Mouse (Mus musculus) heart, adult 18-20 months (tissue): ENCODE results near the gene Srebf2. TPM values are rescaled to one million over a fixed set of nuclear protein-coding genes. Genes with fewer than 3 reads are reported as not detected.

Experiments
- DNase-seq, 2 experiments: peaks; one replicate each; pipeline ENCODE4 v3.0.0; 2021 to 2022; ENCODE audit warnings: mixed read lengths in 1 of 2
- total RNA-seq, 2 experiments: library from RNA; stranded (reverse); gene quantifications; 2 replicates each; pipeline ENCODE4 v1.2.3; 2021

The Srebf2 gene
- total RNA-seq, 2 experiments from 2014 or later, result 18.2 to 22.1 TPM

DNA sequence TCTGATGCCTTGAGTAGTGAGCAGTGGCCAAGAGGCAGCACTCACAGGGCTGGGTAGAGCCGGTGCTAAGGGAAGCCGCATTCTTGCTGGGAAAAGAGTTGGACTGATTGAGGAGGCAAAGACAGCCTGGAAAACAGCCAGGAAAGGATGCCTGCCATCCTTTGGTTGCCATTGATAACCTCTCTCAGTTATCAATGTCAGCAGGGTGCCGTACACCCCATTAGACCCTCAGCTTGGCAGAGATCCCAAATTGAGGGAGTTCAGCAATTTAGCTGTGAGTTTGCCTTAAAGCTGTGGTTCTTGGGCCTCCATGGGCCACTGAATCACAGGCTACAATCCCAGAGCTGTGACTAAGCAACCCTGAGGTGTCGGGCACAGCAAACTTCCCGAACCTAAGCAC lies 34.1 kb downstream of the Srebf2 start:
- no peak for DNase-seq

GRCm38 (mm10) chr15:82182311-82182710 lies 35.3 kb downstream of the Srebf2 start:
- no peak for DNase-seq

DNA sequence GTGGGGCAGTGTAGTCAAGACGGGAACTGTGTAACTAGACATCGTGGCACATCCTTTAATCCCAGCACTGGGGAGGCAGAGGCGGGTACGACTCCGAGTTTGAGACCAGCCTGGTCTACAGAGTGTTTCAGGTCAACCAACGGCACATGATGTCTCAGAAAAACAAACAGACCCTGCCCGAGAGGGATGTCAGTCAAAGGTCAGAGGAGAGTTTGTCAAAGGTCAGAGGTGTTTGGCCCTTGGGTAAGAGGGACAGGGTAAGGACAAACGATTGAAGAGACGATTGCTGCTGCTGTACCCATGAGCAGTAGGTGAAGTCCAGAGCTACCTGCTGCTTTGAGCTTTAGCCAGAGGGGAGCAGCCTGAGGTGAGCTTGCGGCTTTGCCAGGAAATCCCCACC lies 36.6 kb downstream of the Srebf2 start:
- DNase-seq, result no peak

- no peak for DNase-seq
Observed at GRCm38 (mm10) chr15:82184183-82184582, 37.2 kb downstream of the Srebf2 start.

DNA sequence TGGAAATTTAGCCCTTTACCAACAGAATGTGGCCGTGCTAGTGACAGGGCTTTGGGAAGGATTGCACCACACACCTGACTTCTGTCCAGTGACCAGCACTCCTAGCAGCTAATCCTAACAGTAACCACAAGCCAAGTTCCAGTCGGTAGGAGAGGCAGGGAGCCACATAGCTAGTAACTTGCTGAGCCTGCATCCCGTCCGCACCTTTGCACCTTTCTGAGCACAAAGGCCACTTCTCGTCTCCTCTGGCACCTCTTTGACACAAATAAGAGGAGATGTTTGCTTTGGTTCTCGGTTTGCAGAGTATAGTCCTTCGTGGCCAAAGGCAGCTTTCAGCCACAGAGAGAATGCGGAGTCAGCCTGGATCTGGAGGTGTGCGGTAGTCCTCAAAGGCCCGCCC lies 37.7 kb downstream of the Srebf2 start:
- DNase-seq, result no peak

GRCm38 (mm10) chr15:82185062-82185783 lies 38.2 kb downstream of the Srebf2 start:
- DNase-seq, result no peak

DNA sequence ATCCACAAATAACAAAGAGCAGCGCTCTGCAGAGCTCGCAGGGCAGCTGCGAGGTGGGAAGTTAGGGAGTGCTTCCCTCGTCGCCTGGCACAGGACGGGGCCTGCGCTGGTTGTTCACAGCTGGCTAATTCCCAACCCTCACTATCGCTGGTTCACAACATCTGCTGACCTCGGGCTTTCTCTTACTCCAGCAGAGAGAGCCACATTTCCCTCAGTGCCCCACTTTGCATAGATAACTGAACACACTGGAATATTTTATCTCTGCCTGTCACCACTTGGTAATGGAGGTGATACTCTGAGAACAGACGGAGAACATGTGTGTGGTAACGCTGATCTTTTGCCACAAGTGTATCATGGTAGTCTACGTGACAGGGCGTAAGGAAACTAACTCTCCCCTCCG lies 39.1 kb downstream of the Srebf2 start:
- peak; percentile 34 to 58 for DNase-seq

- no peak for DNase-seq
Observed at GRCm38 (mm10) chr15:82186931-82187330, 40.0 kb downstream of the Srebf2 start.

- no peak for DNase-seq
Observed at GRCm38 (mm10) chr15:82187401-82187800, 40.4 kb downstream of the Srebf2 start.

- DNase-seq, result no peak
Observed at GRCm38 (mm10) chr15:82187924-82188323, 40.9 kb downstream of the Srebf2 start.

- DNase-seq, result peak; percentile 53 to 74
Observed at GRCm38 (mm10) chr15:82188481-82189240, 41.7 kb downstream of the Srebf2 start.

- DNase-seq, result no peak
Observed at GRCm38 (mm10) chr15:82192617-82193016, 45.6 kb downstream of the Srebf2 start.

DNA sequence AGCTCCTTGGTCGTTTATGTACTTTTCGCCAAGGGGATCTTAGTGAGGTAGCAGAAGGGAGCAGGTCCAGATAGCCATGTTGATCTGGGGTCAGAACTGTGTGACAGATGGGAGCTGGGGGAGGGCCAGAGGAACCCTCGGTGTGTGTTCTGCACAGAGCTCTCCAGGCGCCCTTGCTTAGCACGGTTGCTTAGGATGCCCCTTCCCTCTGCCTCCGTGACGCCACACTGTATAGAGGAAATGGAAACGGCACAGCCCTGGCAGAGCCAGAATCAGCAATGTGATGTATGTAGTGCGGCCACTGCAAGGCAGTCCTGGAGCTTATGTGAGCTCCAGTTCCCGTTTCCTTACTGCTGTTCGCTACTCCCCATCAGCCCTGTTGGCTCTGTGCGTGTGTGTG lies 49.3 kb downstream of the Srebf2 start:
- DNase-seq, result no peak

GRCm38 (mm10) chr15:82197246-82197750 lies 50.3 kb downstream of the Srebf2 start:
- no peak for DNase-seq

GRCm38 (mm10) chr15:82197937-82198336 lies 51.0 kb downstream of the Srebf2 start:
- no peak for DNase-seq

- no peak for DNase-seq
Observed at GRCm38 (mm10) chr15:82198342-82198741, 51.4 kb downstream of the Srebf2 start.

DNA sequence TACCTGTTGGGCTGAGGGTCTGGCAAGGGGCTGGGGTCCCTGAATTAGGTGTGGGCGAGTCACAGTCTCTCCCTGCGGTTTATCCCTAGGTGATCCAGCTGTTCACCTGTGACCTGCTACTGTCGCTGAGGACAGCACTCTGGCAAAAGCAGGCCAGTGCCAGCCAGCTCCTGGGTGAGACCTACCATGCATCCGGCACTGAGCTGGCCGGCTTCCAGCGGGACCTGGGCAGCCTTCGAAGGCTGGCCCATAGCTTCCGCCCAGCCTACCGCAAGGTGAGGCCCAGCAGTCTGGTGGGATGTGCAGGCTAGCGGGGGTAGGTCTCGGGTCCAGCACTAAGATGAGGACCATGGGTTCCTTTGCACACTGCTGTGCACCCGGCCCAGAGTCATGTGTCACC lies 52.6 kb downstream of the Srebf2 start:
- no peak for DNase-seq

- DNase-seq, result no peak
Observed at GRCm38 (mm10) chr15:82202086-82202485, 55.1 kb downstream of the Srebf2 start.

- DNase-seq, result no peak
Observed at GRCm38 (mm10) chr15:82203090-82203489, 56.1 kb downstream of the Srebf2 start.

GRCm38 (mm10) chr15:82203611-82204351 lies 56.8 kb downstream of the Srebf2 start:
- no peak for DNase-seq

- DNase-seq, result no peak
Observed at GRCm38 (mm10) chr15:82204680-82205371, 57.8 kb downstream of the Srebf2 start.
